Mouse (Mus musculus) CH12.LX (cell line): ENCODE data around the gene Il17rb. TPM values are rescaled to one million over a fixed set of nuclear protein-coding genes. Genes with fewer than 3 reads are reported as not detected.

Experiments used
- DNase-seq: peaks from one replicate; pipeline ENCODE4 v3.0.0-alpha.2; 2013; ENCODE audit errors: extremely low read depth
- H3K27ac ChIP-seq: 2 replicates; pipeline ENCODE4 v1.5.1; 2012; ENCODE audit warnings: low read depth, mild to moderate bottlenecking, control low read depth, moderate library complexity; ENCODE audit not compliant: insufficient read depth
- H3K27me3 ChIP-seq: replicated peaks from 2 replicates; pipeline ENCODE3; 2012; ENCODE audit warnings: inconsistent platforms
- H3K36me3 ChIP-seq, 2 experiments: replicated peaks in 1 of 2; 2 replicates each; pipeline versions ENCODE3 to v1.6.1; 2012; ENCODE audit warnings: inconsistent platforms in 1 of 2, low read length in 1 of 2, mild to moderate bottlenecking in 1 of 2, mixed read lengths in 1 of 2, moderate library complexity in 1 of 2; ENCODE audit not compliant: control insufficient read depth in 1 of 2, insufficient read depth in 1 of 2
- H3K4me1 ChIP-seq, 2 experiments: 2 replicates each; pipeline ENCODE4 v1.6.1; 2012; ENCODE audit warnings: inconsistent platforms in 1 of 2, moderate library complexity in 1 of 2; ENCODE audit not compliant: insufficient read depth in 2 of 2, control insufficient read depth in 1 of 2
- H3K4me2 ChIP-seq: 2 replicates; pipeline ENCODE4 v1.6.1; 2012; ENCODE audit warnings: low read depth, mild to moderate bottlenecking, control low read depth; ENCODE audit not compliant: poor library complexity, insufficient read depth, severe bottlenecking
- H3K4me3 ChIP-seq, 3 experiments: fragments of 150-350 bp in 1 of 3; sonication (generic) in 1 of 3; replicated peaks in 1 of 3; 2 replicates each; pipeline versions ENCODE3 to v1.5.1; 2011 to 2012; ENCODE audit warnings: low read depth in 2 of 3, low read length in 2 of 3, mild to moderate bottlenecking in 2 of 3, moderate library complexity in 2 of 3, control low read depth in 1 of 3, improper control_type of control experiment in 1 of 3, inconsistent platforms in 1 of 3, mixed read lengths in 1 of 3; ENCODE audit not compliant: poor library complexity in 1 of 3
- H3K79me2 ChIP-seq: replicated peaks from 2 replicates; pipeline ENCODE4 v1.6.1; 2012; ENCODE audit warnings: mild to moderate bottlenecking, moderate library complexity; ENCODE audit not compliant: control insufficient read depth, poor library complexity, insufficient read depth, severe bottlenecking; ENCODE audit errors: extremely low read depth
- H3K9ac ChIP-seq: 2 replicates; pipeline ENCODE4 v1.6.1; 2012; ENCODE audit warnings: low read depth, mild to moderate bottlenecking, control low read depth, moderate library complexity; ENCODE audit not compliant: insufficient read depth
- H3K9me3 ChIP-seq: replicated peaks from 2 replicates; pipeline ENCODE3; 2012; ENCODE audit warnings: low read length, inconsistent platforms, mixed read lengths
- BHLHE40 ChIP-seq: IDR thresholded peaks from 2 replicates; pipeline ENCODE4 v1.6.1; 2011; ENCODE audit warnings: mild to moderate bottlenecking, low read depth, low read length, improper control_type of control experiment
- CHD1 ChIP-seq: IDR thresholded peaks from 2 replicates; pipeline ENCODE4 v1.6.1; 2012; ENCODE audit warnings: low read depth, low read length, improper control_type of control experiment, inconsistent platforms
- CTCF ChIP-seq, 2 experiments: IDR thresholded peaks in 1 of 2; conservative IDR thresholded peaks in 1 of 2; 2 replicates each; pipeline ENCODE4 v1.5.1; 2011 to 2012; ENCODE audit warnings: low read depth in 2 of 2, low read length in 2 of 2, improper control_type of control experiment in 1 of 2, inconsistent platforms in 1 of 2, mild to moderate bottlenecking in 1 of 2, moderate library complexity in 1 of 2
- E2F4 ChIP-seq: IDR thresholded peaks from 2 replicates; pipeline ENCODE4 v1.6.1; 2011; ENCODE audit warnings: low read depth, low read length, improper control_type of control experiment; ENCODE audit not compliant: insufficient replicate concordance
- ELF1 ChIP-seq: IDR thresholded peaks from 2 replicates; pipeline ENCODE4 v1.6.1; 2014; ENCODE audit warnings: low read depth, mild to moderate bottlenecking, inconsistent platforms, low read length, improper control_type of control experiment
- EP300 ChIP-seq: IDR thresholded peaks from 2 replicates; pipeline ENCODE4 v1.6.1; 2011; ENCODE audit warnings: low read length, improper control_type of control experiment
- ETS1 ChIP-seq: conservative IDR thresholded peaks from 2 replicates; pipeline ENCODE4 v1.6.1; 2012; ENCODE audit warnings: low read depth, mild to moderate bottlenecking, inconsistent platforms, low read length, improper control_type of control experiment, moderate library complexity
- IRF4 ChIP-seq: IDR thresholded peaks from 2 replicates; pipeline ENCODE4 v1.6.1; 2014; ENCODE audit warnings: low read depth, mild to moderate bottlenecking, inconsistent platforms, low read length, improper control_type of control experiment
- JUN ChIP-seq: IDR thresholded peaks from 2 replicates; pipeline ENCODE4 v1.6.1; 2011; ENCODE audit warnings: low read depth, mild to moderate bottlenecking, low read length, improper control_type of control experiment, moderate library complexity; ENCODE audit not compliant: insufficient read depth
- JUND ChIP-seq: conservative IDR thresholded peaks from 2 replicates; pipeline ENCODE4 v1.6.1; 2011; ENCODE audit warnings: low read depth, low read length, improper control_type of control experiment
- MAX ChIP-seq: IDR thresholded peaks from 2 replicates; pipeline ENCODE4 v1.6.1; 2011; ENCODE audit warnings: low read length, improper control_type of control experiment
- MXI1 ChIP-seq: IDR thresholded peaks from 2 replicates; pipeline ENCODE4 v1.6.1; 2011; ENCODE audit warnings: mild to moderate bottlenecking, low read depth, low read length, improper control_type of control experiment
- NELFE ChIP-seq: IDR thresholded peaks from 2 replicates; pipeline ENCODE4 v1.6.1; 2011; ENCODE audit warnings: low read depth, low read length, improper control_type of control experiment
- NRF1 ChIP-seq: IDR thresholded peaks from 2 replicates; pipeline ENCODE4 v1.6.1; 2014; ENCODE audit warnings: low read depth, mild to moderate bottlenecking, inconsistent platforms, low read length, improper control_type of control experiment, moderate library complexity
- POLR2A ChIP-seq: IDR thresholded peaks from 2 replicates; pipeline ENCODE4 v1.6.1; 2011; ENCODE audit warnings: low read depth, mild to moderate bottlenecking, improper control_type of control experiment, low read length
- RAD21 ChIP-seq: IDR thresholded peaks from 2 replicates; pipeline ENCODE4 v1.6.1; 2011; ENCODE audit warnings: low read depth, mild to moderate bottlenecking, low read length, improper control_type of control experiment, moderate library complexity
- RCOR1 ChIP-seq: conservative IDR thresholded peaks from 2 replicates; pipeline ENCODE4 v1.6.1; 2012; ENCODE audit warnings: low read depth, mild to moderate bottlenecking, inconsistent platforms, low read length, improper control_type of control experiment
- SMC3 ChIP-seq: IDR thresholded peaks from 2 replicates; pipeline ENCODE4 v1.6.1; 2011; ENCODE audit warnings: low read depth, low read length, improper control_type of control experiment
- TBP ChIP-seq: conservative IDR thresholded peaks from 2 replicates; pipeline ENCODE4 v1.6.1; 2011; ENCODE audit warnings: low read depth, low read length, improper control_type of control experiment
- TCF12 ChIP-seq: IDR thresholded peaks from 2 replicates; pipeline ENCODE4 v1.6.1; 2014; ENCODE audit warnings: low read depth, mild to moderate bottlenecking, inconsistent platforms, low read length, improper control_type of control experiment
- UBTF ChIP-seq: IDR thresholded peaks from 2 replicates; pipeline ENCODE4 v1.6.1; 2012; ENCODE audit warnings: low read depth, mild to moderate bottlenecking, inconsistent platforms, low read length, improper control_type of control experiment, moderate library complexity
- USF1 ChIP-seq: IDR thresholded peaks from 2 replicates; pipeline ENCODE4 v1.6.1; 2014; ENCODE audit warnings: low read depth, mild to moderate bottlenecking, inconsistent platforms, low read length, improper control_type of control experiment
- USF2 ChIP-seq: conservative IDR thresholded peaks from 2 replicates; pipeline ENCODE4 v1.6.1; 2011; ENCODE audit warnings: low read depth, low read length, improper control_type of control experiment
- ZC3H11A ChIP-seq: IDR thresholded peaks from 2 replicates; pipeline ENCODE4 v1.6.1; 2012; ENCODE audit warnings: low read depth, mild to moderate bottlenecking, inconsistent platforms, low read length, improper control_type of control experiment
- ZKSCAN1 ChIP-seq: IDR thresholded peaks from 2 replicates; pipeline ENCODE4 v1.6.1; 2012; ENCODE audit warnings: low read depth, inconsistent platforms, low read length, improper control_type of control experiment, borderline replicate concordance
- ZMIZ1 ChIP-seq: IDR thresholded peaks from 2 replicates; pipeline ENCODE4 v1.6.1; 2012; ENCODE audit warnings: low read depth, mild to moderate bottlenecking, inconsistent platforms, low read length, improper control_type of control experiment
- ZNF384 ChIP-seq: IDR thresholded peaks from 2 replicates; pipeline ENCODE4 v1.6.1; 2012; ENCODE audit warnings: low read depth, low read length, improper control_type of control experiment, inconsistent platforms
- dilution Hi-C: fragments of 300-500 bp; cut with MboI; formaldehyde crosslinking; loops from 2 replicates; pipeline ENCODE4 v1.14.3; 2020; ENCODE audit warnings: low sequenced_read_pairs; ENCODE audit not compliant: extremely low pct_unique_long_range_greater_than_20kb, extremely low pct_ligation_motif_present
- in situ Hi-C: fragments of 300-500 bp; cut with MboI; formaldehyde crosslinking; loops from 3 replicates; pipeline ENCODE4 v1.14.3; 2019; ENCODE audit warnings: low sequenced_read_pairs, low pct_ligation_motif_present, low pct_unique_long_range_greater_than_20kb, mixed read lengths
- polyA plus RNA-seq: library from polyadenylated mRNA; unstranded; fragments of >175 nt; gene quantifications from 2 replicates; pipeline ENCODE4 v1.2.1, GENCODE M21; 2012; ENCODE audit warnings: low read depth; ENCODE audit not compliant: insufficient read length
- total RNA-seq, 2 experiments: library from RNA; depleted of rRNA; stranded (reverse); fragments of 300-350 nt in 1 of 2; fragments of >200 nt in 1 of 2; gene quantifications; 2 replicates each; pipeline ENCODE4 v1.2.3; 2012 to 2014

Il17rb gene
- total and polyA plus RNA-seq, 3 experiments, result 5.0 to 12.9 (median 6.7) TPM

DNA sequence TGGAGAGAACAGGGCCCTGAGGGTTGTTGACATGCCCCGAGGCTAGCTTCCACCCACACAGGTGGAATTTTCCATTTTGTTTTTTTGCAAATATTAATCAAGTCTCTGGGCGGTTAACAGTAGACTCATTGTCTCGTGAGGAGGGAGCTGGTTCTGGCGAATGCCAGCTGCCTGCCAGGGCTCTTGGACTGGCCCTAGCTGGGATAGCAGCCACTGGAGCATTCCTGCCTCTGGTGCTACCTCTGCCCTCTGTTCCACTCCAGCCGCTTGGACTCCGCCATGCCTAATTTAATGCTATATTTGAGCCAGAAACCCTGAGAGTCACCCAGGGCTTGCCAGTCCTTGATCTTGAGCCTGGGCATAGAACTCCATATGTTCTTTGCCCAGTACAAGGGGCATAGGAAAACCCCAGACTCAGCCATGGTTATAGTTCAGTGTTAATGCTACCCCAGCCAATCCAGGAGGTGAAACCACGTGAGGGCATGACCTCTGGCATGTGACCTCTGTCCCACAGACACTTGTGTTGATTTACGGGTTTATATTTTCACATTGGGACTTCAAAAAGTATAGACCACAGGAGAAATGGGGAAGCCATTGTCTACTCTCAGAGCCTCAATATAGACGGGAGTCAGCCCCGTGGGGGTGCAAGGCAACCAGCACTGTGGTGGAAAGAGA, 3.3 kb upstream of the Il17rb start:
- in situ Hi-C loops, result no loop called here
- Histone ChIP-seq H3K4me3 (no peak overlapping the region), H3K79me2 (no peaks in the 10 kb centered on the region), H3K4me1 (peaks cover 17 to 45% of the 10 kb centered on the region in 2 experiments), H3K27me3 (no peaks in the 10 kb centered on the region), H3K36me3 (no peaks in the 10 kb centered on the region), H3K4me2 (no peak overlapping the region), H3K9ac (no peak overlapping the region), H3K9me3 (no peaks in the 10 kb centered on the region), H3K27ac (no peak overlapping the region)
- DNase-seq, result no peak
- dilution Hi-C loops, result no loop called here
- no peak for TF ChIP-seq MXI1
- no peak for TF ChIP-seq NRF1
- no peak for TF ChIP-seq IRF4
- no peak for TF ChIP-seq USF2
- TF ChIP-seq TBP, result no peak
- TF ChIP-seq NELFE, result no peak
- TF ChIP-seq RCOR1, result no peak
- TF ChIP-seq ETS1, result no peak
- no peak for TF ChIP-seq ZKSCAN1
- no peak for TF ChIP-seq ZNF384
- no peak for TF ChIP-seq TCF12
- TF ChIP-seq ELF1, result no peak
- no peak for TF ChIP-seq ZC3H11A
- no peak for TF ChIP-seq UBTF
- TF ChIP-seq EP300, result no peak
- no peak for TF ChIP-seq CHD1
- TF ChIP-seq MAX, result no peak
- no peak for TF ChIP-seq BHLHE40
- TF ChIP-seq JUN, result no peak

- no peak overlapping the region for H3K27ac ChIP-seq
- H3K36me3 ChIP-seq, result no peaks in the 10 kb centered on the region
- TF ChIP-seq EP300, result no peak
- TF ChIP-seq BHLHE40, result no peak
- no peak for TF ChIP-seq ZKSCAN1
- no peak for TF ChIP-seq JUND
- TF ChIP-seq USF1, result no peak
- no peak for TF ChIP-seq TBP
- no peak for TF ChIP-seq ZMIZ1
- no peak for TF ChIP-seq SMC3
- no peak for TF ChIP-seq TCF12
- TF ChIP-seq POLR2A, result no peak
- no peak for TF ChIP-seq CHD1
- no peak for TF ChIP-seq MXI1
- TF ChIP-seq JUN, result no peak
- no peak for TF ChIP-seq RAD21
- TF ChIP-seq CTCF (conservative IDR thresholded peaks at IDR 0.05 in 1 of 2, IDR thresholded peaks at IDR 0.05 in 1 of 2; ENCODE audit: low read depth in 2 of 2, low read length in 2 of 2), result no peak
- TF ChIP-seq E2F4, result no peak
- dilution Hi-C loops (no loop called here), in situ Hi-C loops (no loop called here)
- H3K9ac ChIP-seq, result no peak overlapping the region
- no peaks in the 10 kb centered on the region for H3K9me3 ChIP-seq
- no peak for DNase-seq
- no peaks in the 10 kb centered on the region for H3K27me3 ChIP-seq
- H3K4me3 ChIP-seq, result no peak overlapping the region
- no peaks in the 10 kb centered on the region for H3K79me2 ChIP-seq
- no peak overlapping the region for H3K4me2 ChIP-seq
- H3K4me1 ChIP-seq, result peaks cover 8 to 36% of the 10 kb centered on the region in 2 experiments
Measured at GRCm38 (mm10) chr14:30009864-30010560, 1.3 kb upstream of the Il17rb start.
